Mouse (Mus musculus): ENCODE measurements around the gene Gabre.

GRCm38 (mm10) chrX:72297812-72298211 is 23.2 kb upstream of the Gabre start:
- TF ChIP-seq CTCF (IDR thresholded peaks at IDR 0.05; ENCODE audit: borderline replicate concordance, insufficient read depth, low read length) (no peak), POLR2A (IDR thresholded peaks at IDR 0.05; ENCODE audit: low read depth, low read length) (no peak)

All from embryonic fibroblast, embryonic 13.5 days (primary cell).